Mouse (Mus musculus) midbrain, embryonic 11.5 days (tissue): Measurements from ENCODE around the gene Sntb2. TPM values are rescaled to one million over a fixed set of nuclear protein-coding genes. Genes with fewer than 3 reads are reported as not detected.

Source experiments
- ATAC-seq: fragments of 200-750 bp; cut with Nextera tagmentation; 2 replicates; pipeline ENCODE4 v1.8.0; 2017; ENCODE audit warnings: moderate TSS enrichment, moderate library complexity; ENCODE audit not compliant: low FRiP score
- DNase-seq: peaks from one replicate; pipeline ENCODE4 v3.0.0; 2015; ENCODE audit warnings: low spot score; ENCODE audit errors: missing footprints
- H3K27ac ChIP-seq: fragments of 300-500 bp; sonication (generic); 2 replicates; pipeline ENCODE4 v1.5.1; 2014; ENCODE audit warnings: low read depth, low read length
- H3K27me3 ChIP-seq: fragments of 300-500 bp; sonication (generic); 2 replicates; pipeline ENCODE4 v1.6.1; 2014; ENCODE audit warnings: mild to moderate bottlenecking, low read length, moderate library complexity, mixed read lengths; ENCODE audit not compliant: control insufficient read depth, insufficient read depth
- H3K36me3 ChIP-seq: fragments of 300-500 bp; sonication (generic); 2 replicates; pipeline ENCODE4 v1.6.1; 2014; ENCODE audit warnings: mild to moderate bottlenecking, low read length, moderate library complexity, mixed read lengths; ENCODE audit not compliant: control insufficient read depth, insufficient read depth
- H3K4me1 ChIP-seq: fragments of 300-500 bp; sonication (generic); 2 replicates; pipeline ENCODE4 v1.6.1; 2014; ENCODE audit warnings: low read length; ENCODE audit not compliant: control insufficient read depth, insufficient read depth
- H3K4me2 ChIP-seq: fragments of 300-500 bp; sonication (generic); 2 replicates; pipeline ENCODE4 v1.6.1; 2014; ENCODE audit warnings: mild to moderate bottlenecking, moderate library complexity
- H3K4me3 ChIP-seq: fragments of 300-500 bp; sonication (generic); 2 replicates; pipeline ENCODE4 v1.5.1; 2014; ENCODE audit warnings: low read depth, low read length
- H3K9ac ChIP-seq: fragments of 300-500 bp; sonication (generic); 2 replicates; pipeline ENCODE4 v1.6.1; 2014; ENCODE audit warnings: low read length
- H3K9me3 ChIP-seq: fragments of 300-500 bp; sonication (generic); 2 replicates; pipeline ENCODE4 v1.6.1; 2016; ENCODE audit warnings: low read length; ENCODE audit not compliant: control insufficient read depth
- WGBS: fragments of 180-500 bp; shearing (Covaris S2); extraction: QIAGEN DNeasy Blood & Tissue Kit; methylation state at CpG from one replicate; pipeline ENCODE4 v1.1.7; 2014; 5-methylcytosine and 5-hydroxymethylcytosine counted together
- polyA plus RNA-seq: library from polyadenylated mRNA; unstranded; fragments of >200 nt; fragmentation: Nextera tagmentation; extraction: Ambion mirVana; gene quantifications from 2 replicates; pipeline ENCODE4 v1.2.1, GENCODE M21; 2014

The Sntb2 gene
- polyA plus RNA-seq, 1 experiment from 2014 or later: 5.9 TPM

DNA sequence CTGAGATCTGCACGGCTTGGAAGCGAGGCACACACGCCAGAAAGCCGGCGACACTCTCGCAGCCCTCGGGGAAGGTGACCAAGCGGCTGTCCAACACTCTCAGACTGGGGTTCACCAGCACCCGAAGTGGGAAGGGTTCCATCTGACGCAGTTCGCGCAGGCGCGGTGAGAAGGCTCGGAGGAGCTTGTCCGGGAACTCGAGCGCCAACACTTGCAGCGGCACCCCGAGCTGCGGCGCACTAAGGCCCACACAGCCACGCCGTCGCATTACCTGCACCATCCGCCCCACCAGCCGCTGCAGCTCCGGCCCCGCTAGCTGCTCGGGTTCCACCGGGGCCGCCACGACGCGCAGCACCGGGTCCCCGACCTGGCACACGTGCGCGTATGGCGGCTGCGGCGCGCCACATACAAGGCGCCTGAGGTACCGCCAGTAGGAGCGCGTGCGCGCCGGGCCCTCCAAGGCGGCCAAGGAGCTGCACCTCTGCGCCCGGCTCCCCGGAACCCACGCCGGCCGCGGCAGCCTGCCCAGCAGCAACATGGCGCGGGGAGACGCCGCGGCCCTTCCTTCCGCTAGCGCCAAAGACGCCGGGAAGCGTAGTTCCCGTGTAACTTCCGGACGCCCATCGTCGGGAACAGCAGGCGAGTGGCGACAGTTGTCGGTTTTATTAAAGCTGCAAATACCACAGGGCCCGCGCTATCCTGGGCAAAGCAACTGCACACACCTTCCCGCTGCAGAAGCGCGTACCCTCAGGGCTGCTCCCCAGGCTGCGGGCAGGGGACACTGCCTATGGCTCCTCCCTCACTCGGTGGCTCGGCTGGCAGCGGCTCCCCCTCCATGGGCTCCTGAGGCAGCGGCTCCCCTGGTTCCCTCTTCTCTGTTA lies 112.8 kb downstream of the Sntb2 start, which contains the start of gene Pdf:
Pdf (minus strand) TSS at position 554 of the 881 bp plus-strand sequence.
- peak; percentile 96 for DNase-seq
- peaks cover 12% of the 10 kb centered on the region for H3K4me1 ChIP-seq
- ATAC-seq: peak; percentile 86
- H3K27ac ChIP-seq: peak within 1 kb of the TSS; percentile 82
- H3K4me3 ChIP-seq: peak within 1 kb of the TSS; percentile 80
- H3K36me3 ChIP-seq: peaks cover 33% of the 10 kb centered on the region
- no peaks in the 10 kb centered on the region for H3K27me3 ChIP-seq
- peak within 1 kb of the TSS; percentile 87 for H3K9ac ChIP-seq
- WGBS: under 1% methylated on average over 87 of the region's 87 CpGs
- no peaks in the 10 kb centered on the region for H3K9me3 ChIP-seq
- H3K4me2 ChIP-seq: peak within 1 kb of the TSS; percentile 89

DNA sequence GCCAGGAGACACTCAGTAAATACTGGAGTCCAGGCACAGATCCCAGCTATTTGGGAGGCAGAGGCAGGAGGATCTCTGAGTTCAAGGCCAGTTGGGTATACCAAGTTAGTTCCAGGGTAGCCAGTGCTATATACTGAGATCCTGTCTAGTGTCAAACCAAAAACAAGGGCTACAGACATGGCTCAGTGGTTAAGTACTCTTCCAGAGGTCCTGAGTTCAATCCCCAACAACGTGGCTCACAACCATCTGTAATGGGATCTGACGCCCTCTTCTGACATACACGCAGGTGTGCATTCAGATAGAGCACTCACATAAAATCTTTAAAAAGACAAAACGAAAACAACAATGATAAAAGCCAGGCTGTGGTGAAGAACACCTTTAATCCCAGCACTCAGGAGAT lies 113.9 kb downstream of the Sntb2 start:
- Histone ChIP-seq H3K9me3 (no peaks in the 10 kb centered on the region), H3K27ac (no peak overlapping the region), H3K4me2 (no peak overlapping the region; the same call in 1 of the 2 replicates), H3K4me3 (no peak overlapping the region), H3K9ac (no peak overlapping the region), H3K4me1 (peaks cover 12% of the 10 kb centered on the region), H3K36me3 (peaks cover 29% of the 10 kb centered on the region), H3K27me3 (no peaks in the 10 kb centered on the region)
- no peak for ATAC-seq
- WGBS: 94% methylated on average over 4 of the region's 4 CpGs
- DNase-seq: peak; percentile 81

DNA sequence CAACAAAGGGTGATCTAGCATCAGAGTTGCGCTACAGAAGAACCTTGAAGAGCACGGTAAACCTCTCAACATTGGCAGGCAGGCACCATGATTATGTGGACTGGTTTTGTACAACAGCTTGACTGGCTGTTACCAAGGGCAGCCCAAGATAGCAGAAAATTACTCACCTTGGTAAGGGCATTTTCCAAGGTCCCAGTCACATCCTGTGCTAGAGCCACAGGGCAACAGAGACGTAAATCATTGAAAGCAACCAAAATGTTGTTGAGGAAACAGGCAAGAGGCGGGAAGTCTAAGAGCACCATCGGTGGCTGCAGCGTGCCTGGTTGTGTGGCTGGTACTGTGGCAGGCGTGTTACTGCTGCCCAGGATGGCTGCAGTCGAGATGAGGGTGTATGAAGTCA lies 116.5 kb downstream of the Sntb2 start:
- Histone ChIP-seq H3K36me3 (peaks cover 24% of the 10 kb centered on the region), H3K4me1 (peaks cover 21% of the 10 kb centered on the region), H3K9ac (no peak overlapping the region), H3K4me3 (no peak overlapping the region), H3K4me2 (no peak overlapping the region), H3K27me3 (no peaks in the 10 kb centered on the region), H3K9me3 (no peaks in the 10 kb centered on the region), H3K27ac (no peak overlapping the region)
- DNase-seq (peak; percentile 39), ATAC-seq (no peak)
- WGBS: 94% methylated on average over 8 of the region's 8 CpGs

DNA sequence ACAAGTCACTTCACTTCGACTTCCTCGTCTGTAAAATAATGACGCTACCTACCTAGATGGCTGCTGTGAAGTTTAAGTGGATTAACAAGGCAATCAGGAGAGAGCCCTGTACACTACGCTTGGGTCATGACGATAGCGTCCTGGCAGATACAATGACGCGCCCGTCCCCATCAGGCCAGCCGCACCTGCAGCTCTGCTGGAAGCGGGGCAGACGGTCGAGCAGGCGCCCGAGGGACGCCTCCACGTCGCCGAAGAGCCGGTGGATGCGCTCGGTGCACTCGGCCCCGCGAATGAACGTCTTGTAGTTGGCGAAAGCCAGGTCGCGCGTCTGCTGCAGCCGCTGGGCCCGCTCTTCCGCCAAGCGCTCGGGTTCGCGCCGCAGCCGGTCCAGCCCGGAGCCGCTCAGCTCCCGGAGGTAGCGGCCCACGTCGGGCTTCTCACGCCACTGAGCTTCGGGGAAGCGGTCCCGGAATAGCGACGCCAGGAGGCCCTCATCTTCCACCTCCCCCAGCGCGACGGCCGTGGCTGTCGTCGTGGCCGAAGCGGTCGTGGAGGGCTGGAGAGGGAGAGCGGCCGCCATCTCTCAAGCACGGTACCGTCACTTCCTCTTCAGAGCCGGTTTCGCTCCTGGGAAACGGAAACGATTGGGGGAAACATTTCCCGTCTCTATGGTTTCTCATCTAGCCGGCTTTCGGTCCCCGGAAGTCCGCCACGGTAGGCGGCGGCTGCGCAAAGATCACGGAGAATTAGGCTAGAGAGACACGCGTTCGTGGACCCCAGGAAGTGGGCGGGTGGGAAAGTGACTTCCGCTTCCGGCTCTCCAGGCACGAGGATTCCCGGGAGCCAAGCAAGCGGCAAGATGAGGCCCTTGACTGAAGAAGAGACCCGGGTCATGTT lies 120.8 kb downstream of the Sntb2 start, which contains the start of the genes Cog8 and Nip7:
Cog8 (minus strand) TSS at position 614 of the 897 bp plus-strand sequence.
Nip7 (plus strand) TSS at position 802 of the 897 bp plus-strand sequence.
- 0 out of 2 replicates have a peak within 1 kb of the TSS, but pooled peaks have one; percentile 14 for H3K27ac ChIP-seq
- peaks cover 16% of the 10 kb centered on the region for H3K4me1 ChIP-seq
- H3K4me2 ChIP-seq: peak within 1 kb of the TSS; percentile 96
- peak within 1 kb of the TSS; percentile 90 for H3K9ac ChIP-seq
- H3K27me3 ChIP-seq: no peaks in the 10 kb centered on the region
- DNase-seq (peak; percentile 99), ATAC-seq (peak; percentile 96)
- H3K4me3 ChIP-seq: peak within 1 kb of the TSS; percentile 98
- peaks cover 22% of the 10 kb centered on the region for H3K36me3 ChIP-seq
- no peaks in the 10 kb centered on the region for H3K9me3 ChIP-seq
- WGBS: under 1% methylated on average over 88 of the region's 88 CpGs

DNA sequence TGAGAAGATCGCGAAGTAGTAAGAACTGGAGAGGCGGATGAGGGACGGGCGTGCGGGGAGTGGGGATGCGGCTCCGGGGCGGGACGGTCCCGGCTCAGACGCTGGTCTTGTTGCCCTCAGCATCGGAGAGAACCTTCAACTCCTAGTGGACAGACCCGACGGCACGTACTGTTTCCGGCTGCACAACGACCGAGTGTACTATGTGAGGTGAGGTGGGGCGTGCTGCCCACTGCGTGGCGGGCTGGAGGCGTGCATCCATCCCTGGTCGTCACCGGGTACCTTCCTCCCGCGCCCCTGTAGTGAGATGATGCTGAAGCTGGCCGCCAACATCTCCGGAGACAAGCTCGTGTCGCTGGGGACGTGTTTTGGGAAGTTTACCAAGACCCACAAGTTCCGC lies 121.4 kb downstream of the Sntb2 start:
- under 1% methylated on average over 32 of the region's 33 CpGs for WGBS
- peak overlapping the region; percentile 96 for H3K4me2 ChIP-seq
- ATAC-seq: peak; percentile 78

DNA sequence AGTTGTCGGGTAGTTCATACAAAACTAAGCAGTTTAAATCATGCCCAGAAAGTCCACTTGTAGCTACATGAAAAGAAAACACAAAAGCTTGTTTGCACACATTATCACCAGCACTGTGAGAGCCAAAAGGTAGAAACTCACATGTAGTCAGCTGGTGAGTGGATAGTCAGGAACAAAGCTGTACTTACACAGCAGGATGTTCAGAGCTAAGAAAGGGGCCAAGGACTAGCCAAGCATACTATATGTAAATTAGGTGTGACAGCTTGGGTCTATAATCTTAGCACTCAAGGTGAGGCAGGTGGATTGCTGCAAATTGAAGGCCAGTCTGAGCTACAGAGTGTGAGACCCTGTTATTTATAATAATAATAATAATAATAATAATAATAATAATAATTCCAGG lies 127.1 kb downstream of the Sntb2 start:
- H3K36me3 ChIP-seq: no peaks in the 10 kb centered on the region
- H3K9ac ChIP-seq: no peak overlapping the region
- WGBS: 86% methylated on average over 1 of the region's 1 CpGs
- DNase-seq (peak; percentile 57), ATAC-seq (no peak)
- H3K27ac ChIP-seq: no peak overlapping the region
- no peaks in the 10 kb centered on the region for H3K27me3 ChIP-seq
- no peak overlapping the region for H3K4me2 ChIP-seq
- peaks cover 3% of the 10 kb centered on the region for H3K4me1 ChIP-seq
- H3K9me3 ChIP-seq: no peaks in the 10 kb centered on the region
- H3K4me3 ChIP-seq: no peak overlapping the region

More for the DNA sequence above, 121.4 kb downstream of the Sntb2 start:
- Histone ChIP-seq H3K9me3 (no peaks in the 10 kb centered on the region), H3K4me1 (peaks cover 16% of the 10 kb centered on the region), H3K27me3 (no peaks in the 10 kb centered on the region), H3K36me3 (peaks cover 15% of the 10 kb centered on the region), H3K4me3 (peak overlapping the region; percentile 98), H3K9ac (peak overlapping the region; percentile 80), H3K27ac (no peak overlapping the region)
- DNase-seq: no peak

DNA sequence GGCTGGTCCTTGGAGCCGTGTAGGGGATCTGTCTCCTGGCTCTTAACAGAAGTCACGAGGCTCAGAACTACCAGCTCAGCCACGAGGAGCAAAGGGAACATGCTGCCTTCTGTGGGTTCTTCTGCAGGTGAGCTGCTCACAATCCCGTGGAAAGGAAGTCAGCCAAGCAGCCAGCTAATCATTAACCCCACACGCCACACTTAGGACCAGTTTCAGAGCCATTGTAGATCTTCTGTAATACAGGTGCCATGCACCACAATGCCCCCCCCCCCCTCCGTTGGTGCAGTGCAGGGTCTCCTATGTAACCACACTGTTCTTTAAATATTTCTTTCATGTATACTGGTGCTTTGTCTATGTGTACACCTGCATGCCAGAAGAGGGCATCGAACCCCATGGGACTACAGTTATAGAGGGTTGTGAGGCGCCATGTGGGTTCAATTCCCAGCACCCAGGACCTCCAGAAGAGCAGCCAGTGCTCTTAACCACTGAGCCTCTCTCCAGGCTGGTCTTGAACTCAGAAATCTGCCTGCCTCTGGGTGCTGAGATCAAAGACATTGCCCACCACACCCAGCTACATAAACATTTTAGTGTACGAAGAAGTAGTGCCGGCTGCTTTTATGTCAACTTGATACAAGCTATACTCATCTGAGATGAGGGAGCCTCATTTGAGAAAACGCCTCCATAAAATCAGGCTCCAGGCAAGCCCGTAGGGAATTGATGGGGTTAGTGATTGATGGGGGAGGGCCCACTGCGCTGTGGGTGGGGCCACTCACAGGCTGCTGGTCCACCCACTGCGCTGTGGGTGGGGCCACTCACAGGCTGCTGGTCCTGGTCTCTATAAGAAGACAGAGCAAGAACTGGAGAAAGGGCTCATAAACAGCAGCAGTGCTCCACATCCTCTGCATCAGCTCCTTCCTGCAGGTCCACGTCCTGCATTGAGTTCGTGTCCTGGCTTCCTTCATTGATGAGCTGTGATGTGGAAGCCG lies 130.3 kb downstream of the Sntb2 start, which contains the start of gene Tmed6:
Tmed6 (minus strand) TSS at position 134 of the 986 bp plus-strand sequence.
- no peaks in the 10 kb centered on the region; the same call in 1 of the 2 replicates for H3K36me3 ChIP-seq
- no peaks in the 10 kb centered on the region for H3K9me3 ChIP-seq
- no peak within 1 kb of the TSS for H3K4me2 ChIP-seq
- WGBS: 64% methylated on average over 17 of the region's 17 CpGs
- no peaks in the 10 kb centered on the region for H3K4me1 ChIP-seq
- no peak within 1 kb of the TSS for H3K4me3 ChIP-seq
- ATAC-seq: no peak
- H3K9ac ChIP-seq: no peak within 1 kb of the TSS
- no peak for DNase-seq
- H3K27ac ChIP-seq: no peak within 1 kb of the TSS
- H3K27me3 ChIP-seq: no peaks in the 10 kb centered on the region
